Comparison of ENCODE assay signal across 11 mouse cellular contexts in the genomic region with DNA sequence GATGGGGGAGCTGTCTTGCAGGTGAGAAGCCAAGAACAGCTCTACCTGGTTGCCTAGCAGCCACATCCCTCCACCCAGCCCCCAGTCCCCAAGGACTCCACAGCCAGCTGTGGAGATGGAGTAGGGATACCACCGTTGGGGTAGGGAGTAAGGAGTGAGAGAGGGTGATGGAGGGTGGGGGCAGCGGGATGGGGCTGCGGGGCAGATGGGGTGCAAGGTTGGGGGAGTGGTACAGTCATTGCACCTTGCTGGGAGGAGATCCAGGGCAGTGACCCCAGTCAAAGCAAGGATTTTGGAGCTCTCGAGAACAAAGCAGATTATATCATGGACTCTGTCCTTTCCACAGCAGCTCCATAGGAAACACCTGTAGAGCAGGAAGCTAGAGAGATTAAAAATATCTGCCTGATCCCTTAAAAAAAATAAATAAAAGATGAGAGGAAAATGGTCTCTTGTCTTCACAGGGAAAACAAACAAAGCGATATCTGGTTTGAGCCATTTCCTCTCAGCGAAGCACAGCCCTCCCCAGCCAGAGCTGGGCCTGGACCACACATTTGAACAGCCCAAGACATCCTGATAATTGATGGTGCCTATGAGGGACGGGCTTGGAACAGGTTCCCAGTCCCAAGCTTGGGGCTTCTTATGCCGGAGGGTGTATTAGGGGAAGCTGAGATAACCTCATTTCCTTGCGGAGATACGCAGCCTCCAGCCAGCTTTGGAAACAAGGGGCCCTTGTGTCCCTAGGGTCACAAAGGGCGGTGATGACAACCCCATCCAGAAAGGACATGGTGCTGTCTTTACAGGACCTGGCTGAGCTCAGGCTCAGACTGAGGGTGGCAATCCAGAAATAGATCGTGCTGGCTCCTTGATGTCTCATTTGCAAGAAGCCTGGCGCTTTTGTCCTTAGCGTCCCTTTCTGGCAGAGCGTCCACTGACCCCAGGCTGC. TPM values are rescaled to one million over a fixed set of nuclear protein-coding genes. Genes with fewer than 3 reads are reported as not detected.
A peak's percentile ranks its signal among the peaks of the same experiment; 100 is the strongest.
DNase-seq lines count a peak whose midpoint lies in the region; ATAC-seq and TF ChIP-seq lines count a peak whose summit lies in the region.
"Had no signal": no experiment of that assay in that cellular context is flagged by ENCODE, and none has a peak within 500 bp of the region (broad histone marks: within the 10 kb centered on the region; RNA-seq: fewer than 3 reads in every experiment).

No protein-coding gene starts in this region.

- no peak for TF ChIP-seq CTCF in intestine, postnatal 0 days (IDR thresholded peaks at IDR 0.05; ENCODE audit: low read depth)

- no peaks in the 10 kb centered on the region for H3K27me3 ChIP-seq in intestine, embryonic 15.5 days (replicated peaks)
- H3K27me3 ChIP-seq in intestine, postnatal 0 days (replicated peaks; ENCODE audit: control insufficient read depth, insufficient read depth, low read length), result no peaks in the 10 kb centered on the region
- no peaks in the 10 kb centered on the region for H3K27me3 ChIP-seq in heart, embryonic 16.5 days (ENCODE audit: control insufficient read depth, insufficient read depth, low read length)
- H3K27me3 ChIP-seq in hindbrain, embryonic 13.5 days, result no peaks in the 10 kb centered on the region
- H3K27me3 ChIP-seq: embryonic facial prominence, embryonic 12.5 days had no signal

- H3K4me2 ChIP-seq in intestine, embryonic 15.5 days (replicated peaks), result no peak overlapping the region
- no peak overlapping the region for H3K4me2 ChIP-seq in intestine, postnatal 0 days (replicated peaks; ENCODE audit: low read depth)
- H3K4me2 ChIP-seq in heart, embryonic 16.5 days (ENCODE audit: low read depth, low read length), result peak overlapping the region; percentile 29
- H3K4me2 ChIP-seq in hindbrain, embryonic 13.5 days, result no peak overlapping the region
- H3K4me2 ChIP-seq: embryonic facial prominence, embryonic 12.5 days had no signal

- ATAC-seq in intestine, embryonic 15.5 days, result peak; percentile 36
- no peak for ATAC-seq in intestine, postnatal 0 days
- peak; percentile 83 for ATAC-seq in heart, embryonic 16.5 days (replicated peaks; ENCODE audit: extremely low read depth, insufficient read depth, low FRiP score)
- no peak for ATAC-seq in hindbrain, embryonic 13.5 days (ENCODE audit: low FRiP score)

- peak; percentile 82 for DNase-seq in kidney, postnatal 14 days
- DNase-seq in lung, postnatal 25 days (ENCODE audit: low spot score), result peak; percentile 84
- DNase-seq in thymus, postnatal 10 days (ENCODE audit: low spot score in 2 of 2), result no peak
- DNase-seq in cerebellum, adult 11 months, result no peak
- DNase-seq: layer of hippocampus, adult 9-11 months; thymus, postnatal 36 days had no signal

- 56% methylated on average over 15 of the region's 15 CpGs for WGBS in intestine, embryonic 15.5 days
- WGBS in intestine, postnatal 0 days, result 53% methylated on average over 15 of the region's 15 CpGs
- WGBS in heart, embryonic 16.5 days, result 22% methylated on average over 15 of the region's 15 CpGs
- 66% methylated on average over 15 of the region's 15 CpGs for WGBS in hindbrain, embryonic 13.5 days

- 0 out of 2 replicates have a peak overlapping the region, but pooled peaks have one; percentile 17 for H3K27ac ChIP-seq in intestine, embryonic 15.5 days
- no peak overlapping the region for H3K27ac ChIP-seq in intestine, postnatal 0 days (ENCODE audit: low read depth, low read length)
- H3K27ac ChIP-seq in heart, embryonic 16.5 days (ENCODE audit: low read length), result peak overlapping the region; percentile 81
- no peak overlapping the region for H3K27ac ChIP-seq in hindbrain, embryonic 13.5 days
- H3K27ac ChIP-seq: embryonic facial prominence, embryonic 12.5 days had no signal

- H3K9ac ChIP-seq in intestine, embryonic 15.5 days, result no peak overlapping the region
- H3K9ac ChIP-seq in intestine, postnatal 0 days (ENCODE audit: low read depth, low read length), result no peak overlapping the region
- peak overlapping the region; percentile 24; the same call in 1 of the 2 replicates for H3K9ac ChIP-seq in heart, embryonic 16.5 days (ENCODE audit: low read length)
- H3K9ac ChIP-seq in hindbrain, embryonic 13.5 days, result no peak overlapping the region
- H3K9ac ChIP-seq: embryonic facial prominence, embryonic 12.5 days had no signal

- peaks cover 13% of the 10 kb centered on the region for H3K4me1 ChIP-seq in intestine, embryonic 15.5 days (replicated peaks)
- no peaks in the 10 kb centered on the region for H3K4me1 ChIP-seq in intestine, postnatal 0 days (replicated peaks; ENCODE audit: control insufficient read depth, insufficient read depth, low read length)
- H3K4me1 ChIP-seq in heart, embryonic 16.5 days (ENCODE audit: control insufficient read depth, insufficient read depth, low read length), result peaks cover 85% of the 10 kb centered on the region
- H3K4me1 ChIP-seq in hindbrain, embryonic 13.5 days (replicated peaks), result no peaks in the 10 kb centered on the region; the same call in 1 of the 2 replicates

- no peak overlapping the region for H3K4me3 ChIP-seq in intestine, embryonic 15.5 days (replicated peaks)
- H3K4me3 ChIP-seq in intestine, postnatal 0 days (ENCODE audit: low read depth, low read length), result no peak overlapping the region
- no peak overlapping the region for H3K4me3 ChIP-seq in heart, embryonic 16.5 days (ENCODE audit: low read length)
- H3K4me3 ChIP-seq in hindbrain, embryonic 13.5 days, result no peak overlapping the region
- H3K4me3 ChIP-seq: embryonic facial prominence, embryonic 12.5 days had no signal

- H3K36me3 ChIP-seq in intestine, embryonic 15.5 days, result no peaks in the 10 kb centered on the region
- 0 out of 2 replicates have a peak, but pooled peaks cover 4% of the 10 kb centered on the region for H3K36me3 ChIP-seq in intestine, postnatal 0 days (ENCODE audit: control insufficient read depth, insufficient read depth)
- peaks cover 3% of the 10 kb centered on the region; the same call in 1 of the 2 replicates for H3K36me3 ChIP-seq in heart, embryonic 16.5 days (ENCODE audit: control insufficient read depth, insufficient read depth)
- H3K36me3 ChIP-seq in hindbrain, embryonic 13.5 days, result no peaks in the 10 kb centered on the region
- H3K36me3 ChIP-seq: embryonic facial prominence, embryonic 12.5 days had no signal

- H3K9me3 ChIP-seq in intestine, embryonic 15.5 days, result no peaks in the 10 kb centered on the region
- H3K9me3 ChIP-seq in intestine, postnatal 0 days (ENCODE audit: control insufficient read depth), result no peaks in the 10 kb centered on the region
- H3K9me3 ChIP-seq in heart, embryonic 16.5 days (replicated peaks; ENCODE audit: control insufficient read depth, low read length), result no peaks in the 10 kb centered on the region
- H3K9me3 ChIP-seq in hindbrain, embryonic 13.5 days, result no peaks in the 10 kb centered on the region
- H3K9me3 ChIP-seq: embryonic facial prominence, embryonic 12.5 days had no signal

RNA-seq across cellular contexts. Expression of gene Rcsd1, which starts 25.0 kb away (rescaled TPM):
- 32.7 and 33.8 TPM in 2 replicates for polyA plus RNA-seq in intestine, embryonic 15.5 days (2015; fragmentation: Nextera tagmentation; extraction: Ambion mirVana)
- 11.7 and 14.2 TPM in 2 replicates for polyA plus RNA-seq in intestine, postnatal 0 days (2015; fragmentation: Nextera tagmentation; extraction: Ambion mirVana)
- polyA plus RNA-seq in heart, embryonic 16.5 days (2015; fragmentation: Nextera tagmentation; extraction: Ambion mirVana), result 99.3 and 111 TPM in 2 replicates
- polyA plus RNA-seq in hindbrain, embryonic 13.5 days (2015; fragmentation: Nextera tagmentation; extraction: Ambion mirVana), result 12.4 and 13.5 TPM in 2 replicates

RNA-seq across cellular contexts. Expression of gene Mpzl1, which starts 50.2 kb away (rescaled TPM):
- 129 and 130 TPM in 2 replicates for polyA plus RNA-seq in intestine, embryonic 15.5 days (2015; fragmentation: Nextera tagmentation; extraction: Ambion mirVana)
- 53.3 and 56.3 TPM in 2 replicates for polyA plus RNA-seq in intestine, postnatal 0 days (2015; fragmentation: Nextera tagmentation; extraction: Ambion mirVana)
- polyA plus RNA-seq in heart, embryonic 16.5 days (2015; fragmentation: Nextera tagmentation; extraction: Ambion mirVana), result 95.3 and 104 TPM in 2 replicates
- polyA plus RNA-seq in hindbrain, embryonic 13.5 days (2015; fragmentation: Nextera tagmentation; extraction: Ambion mirVana), result 151 and 157 TPM in 2 replicates

Comparison
In these comparisons a context has a peak if more than half of its experiments do, and no peak if none do; other contexts are left out.
1. ATAC-seq: peak in intestine, embryonic 15.5 days (single experiment) and heart, embryonic 16.5 days (single experiment); none in intestine, postnatal 0 days (single experiment) and hindbrain, embryonic 13.5 days (single experiment).
2. H3K27ac ChIP-seq: peak in intestine, embryonic 15.5 days (single experiment) and heart, embryonic 16.5 days (single experiment); none in intestine, postnatal 0 days (single experiment) and hindbrain, embryonic 13.5 days (single experiment).
3. DNase-seq: peak in kidney, postnatal 14 days (single experiment) and lung, postnatal 25 days (single experiment); none in thymus, postnatal 10 days (0 of 2) and cerebellum, adult 11 months (single experiment).